Mouse (Mus musculus) cortical plate, adult 2 months (tissue): ENCODE data around the gene Cdk5rap2.

Source experiments
- CTCF ChIP-seq: fragments of 200-500 bp; IDR thresholded peaks from 2 replicates; pipeline ENCODE4 v1.5.1; 2011; ENCODE audit warnings: mild to moderate bottlenecking, control low read depth, low read length; ENCODE audit not compliant: insufficient read depth; ENCODE audit errors: extremely low read depth
- POLR2A ChIP-seq: fragments of 200-500 bp; IDR thresholded peaks from 2 replicates; pipeline ENCODE4 v1.6.1; 2011; ENCODE audit warnings: mild to moderate bottlenecking, low read length, control low read depth; ENCODE audit not compliant: insufficient read depth; ENCODE audit errors: extremely low read depth

- TF ChIP-seq POLR2A (no peak), CTCF (no peak)
These were observed 12.2 kb downstream of the Cdk5rap2 start for GRCm38 (mm10) chr4:70398088-70398487.
